Mouse (Mus musculus) bone marrow, adult 2 months (tissue): Measurements from ENCODE around the gene Eps15l1.

Source experiments
- CTCF ChIP-seq: fragments of 200-500 bp; IDR thresholded peaks from 2 replicates; pipeline ENCODE4 v1.5.1; 2011; ENCODE audit warnings: low read length, control low read depth; ENCODE audit not compliant: control insufficient read depth, insufficient read depth
- POLR2A ChIP-seq: fragments of 200-500 bp; IDR thresholded peaks from 2 replicates; pipeline ENCODE4 v1.6.1; 2011; ENCODE audit warnings: low read depth, mild to moderate bottlenecking, control low read depth, low read length, borderline replicate concordance; ENCODE audit not compliant: control insufficient read depth

GRCm38 (mm10) chr8:72301497-72301896, 119.8 kb downstream of the Eps15l1 start:
- TF ChIP-seq CTCF (no peak), POLR2A (no peak)
